13 mouse cellular contexts compared by ENCODE assay signal in the genomic region with DNA sequence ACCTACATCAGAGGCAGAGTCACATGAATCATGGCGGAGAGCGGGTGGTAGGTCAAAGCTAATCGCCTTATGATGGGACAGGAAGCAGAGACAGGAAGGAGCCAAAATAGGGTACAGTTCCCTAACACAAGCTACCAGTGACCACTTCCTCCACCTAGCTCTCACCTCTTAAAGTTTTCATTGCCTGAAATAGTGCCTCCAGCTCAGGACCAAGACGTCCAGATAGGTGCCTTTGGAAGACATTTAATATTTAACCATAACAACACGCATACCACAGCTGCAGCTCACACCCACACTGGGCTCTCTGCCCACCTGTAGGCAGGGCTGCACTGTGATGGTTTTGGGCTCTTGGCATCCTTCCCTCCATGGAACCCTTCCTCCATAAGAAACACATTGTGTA. TPM values are rescaled to one million over a fixed set of nuclear protein-coding genes. Genes with fewer than 3 reads are reported as not detected.
DNase-seq lines count a peak whose midpoint lies in the region; ATAC-seq and TF ChIP-seq lines count a peak whose summit lies in the region.
"Had no signal": no experiment of that assay in that cellular context is flagged by ENCODE, and none has a peak within 500 bp of the region (broad histone marks: within the 10 kb centered on the region; RNA-seq: fewer than 3 reads in every experiment).

No protein-coding gene starts in this region.

- H3K27ac ChIP-seq in limb, embryonic 14.5 days (replicated peaks; ENCODE audit: low read depth, low read length), result no peak overlapping the region
- H3K27ac ChIP-seq in limb, embryonic 10.5 days, result no peak overlapping the region
- H3K27ac ChIP-seq: heart, embryonic 15.5 days; limb, embryonic 15.5 days had no signal

- H3K4me2 ChIP-seq in limb, embryonic 14.5 days (replicated peaks; ENCODE audit: low read depth, low read length, severe bottlenecking), result no peak overlapping the region
- H3K4me2 ChIP-seq: heart, embryonic 15.5 days; limb, embryonic 15.5 days had no signal

- no peak overlapping the region for H3K9ac ChIP-seq in limb, embryonic 14.5 days (ENCODE audit: low read depth, low read length, severe bottlenecking)
- H3K9ac ChIP-seq: heart, embryonic 15.5 days; limb, embryonic 15.5 days had no signal

- no peak for TF ChIP-seq POLR2A in limb, embryonic 14.5 days (IDR thresholded peaks at IDR 0.05; ENCODE audit: borderline replicate concordance, extremely low read depth, insufficient read depth, insufficient read length)

- whole genome bisulfite sequencing in limb, embryonic 14.5 days, result 64% methylated on average over 5 of the region's 5 CpGs
- 81% methylated on average over 5 of the region's 5 CpGs for WGBS in limb, embryonic 10.5 days

- ATAC-seq in limb, embryonic 14.5 days (ENCODE audit: low FRiP score, low read depth), result no peak; the same call in 1 of the 2 replicates
- peak; percentile 51 to 65 for ATAC-seq in hematopoietic stem cell, adult 5-6 weeks (replicated peaks in 1 of 2; ENCODE audit: insufficient read depth in 1 of 2, low FRiP score in 2 of 2, low TSS enrichment in 1 of 2, low read depth in 1 of 2, poor library complexity in 2 of 2, severe bottlenecking in 2 of 2)
- peak; percentile 66 for ATAC-seq in megakaryocyte progenitor cell, adult 5-6 weeks (replicated peaks; ENCODE audit: poor library complexity)

- no peak overlapping the region for H3K4me3 ChIP-seq in limb, embryonic 14.5 days (replicated peaks; ENCODE audit: low read length)
- no peak overlapping the region for H3K4me3 ChIP-seq in limb, embryonic 10.5 days
- H3K4me3 ChIP-seq: heart, embryonic 15.5 days; limb, embryonic 15.5 days had no signal

- no peaks in the 10 kb centered on the region for H3K36me3 ChIP-seq in limb, embryonic 14.5 days (ENCODE audit: control insufficient read depth, insufficient read depth, low read length)
- H3K36me3 ChIP-seq in limb, embryonic 10.5 days, result no peaks in the 10 kb centered on the region
- H3K36me3 ChIP-seq: heart, embryonic 15.5 days; limb, embryonic 15.5 days had no signal

- no peaks in the 10 kb centered on the region for H3K4me1 ChIP-seq in limb, embryonic 14.5 days (ENCODE audit: control insufficient read depth, insufficient read depth, low read length)
- no peaks in the 10 kb centered on the region for H3K4me1 ChIP-seq in limb, embryonic 10.5 days

- H3K27me3 ChIP-seq in limb, embryonic 14.5 days (ENCODE audit: control insufficient read depth, insufficient read depth, low read length), result no peaks in the 10 kb centered on the region
- H3K27me3 ChIP-seq in limb, embryonic 10.5 days (ENCODE audit: low read depth, poor library complexity, severe bottlenecking), result no peaks in the 10 kb centered on the region
- H3K27me3 ChIP-seq: heart, embryonic 15.5 days; limb, embryonic 15.5 days had no signal

- DNase-seq in limb, embryonic 14.5 days (ENCODE audit: low spot score), result peak; percentile 16
- DNase-seq in limb, embryonic 10.5 days (ENCODE audit: low spot score), result no peak
- peak; percentile 31 to 32 for DNase-seq in B cell, adult 2 months
- DNase-seq in embryo, embryonic 11 days, result no peak
- no peak for DNase-seq in gastrocnemius, postnatal 10 days
- no peak for DNase-seq in thymus, postnatal 36 days
- DNase-seq: adrenal gland, postnatal 25 days; cerebellum, adult 11 months; right cerebral cortex, adult 18-20 months had no signal

- no peaks in the 10 kb centered on the region for H3K9me3 ChIP-seq in limb, embryonic 14.5 days (ENCODE audit: control insufficient read depth, low read length)
- no peaks in the 10 kb centered on the region for H3K9me3 ChIP-seq in limb, embryonic 10.5 days (replicated peaks)
- H3K9me3 ChIP-seq: heart, embryonic 15.5 days; limb, embryonic 15.5 days had no signal

RNA-seq across cellular contexts. Expression of gene Rnf130, which starts 27.8 kb away (rescaled TPM):
- 56.7 and 57.0 TPM in 2 replicates for polyA plus RNA-seq in limb, embryonic 14.5 days (2012; rRNA removed)
- polyA plus RNA-seq in limb, embryonic 14.5 days (2014; fragmentation: Nextera tagmentation; extraction: Ambion mirVana), result 90.3 and 105 TPM in 2 replicates
- 55.8 and 62.5 TPM in 2 replicates for polyA plus RNA-seq in limb, embryonic 10.5 days (2016; fragmentation: Nextera tagmentation; extraction: Ambion mirVana)
- total RNA-seq in hematopoietic stem cell, adult 5-6 weeks (2017), result 288 and 337 TPM in 2 replicates
- total RNA-seq in megakaryocyte progenitor cell, adult 5-6 weeks (2015), result 256 and 262 TPM in 2 replicates
- total RNA-seq in megakaryocyte progenitor cell, adult 5-6 weeks (2017), result 224 and 237 TPM in 2 replicates
- total RNA-seq in gastrocnemius, postnatal 10 days (2021), result 10 to 100 TPM; 35.7 to 37.4 TPM

Comparison
In these comparisons a context has a peak if more than half of its experiments do, and no peak if none do; other contexts are left out.
1. DNase-seq: peak in limb, embryonic 14.5 days (single experiment) and B cell, adult 2 months (2 of 2); none in limb, embryonic 10.5 days (single experiment), embryo, embryonic 11 days (single experiment), gastrocnemius, postnatal 10 days (single experiment) and thymus, postnatal 36 days (0 of 2).